ENCODE assay signal across 9 mouse cellular contexts in genomic region chr10:53580621-53581081, GRCm38 (mm10). TPM values are rescaled to one million over a fixed set of nuclear protein-coding genes. Genes with fewer than 3 reads are reported as not detected.
DNase-seq lines count a peak whose midpoint lies in the region; ATAC-seq lines count a peak whose summit lies in the region.
"Had no signal": no experiment of that assay in that cellular context is flagged by ENCODE, and none has a peak within 500 bp of the region (broad histone marks: within the 10 kb centered on the region; RNA-seq: fewer than 3 reads in every experiment).

No protein-coding gene starts in this region.

- peak overlapping the region; percentile 32 for H3K9ac ChIP-seq in lung, embryonic 15.5 days

- no peaks in the 10 kb centered on the region for H3K27me3 ChIP-seq in hindbrain, embryonic 10.5 days (ENCODE audit: insufficient read depth, poor library complexity, severe bottlenecking)
- no peaks in the 10 kb centered on the region for H3K27me3 ChIP-seq in lung, embryonic 15.5 days

- 13% methylated on average over 14 of the region's 14 CpGs for WGBS in hindbrain, embryonic 10.5 days
- 3% methylated on average over 14 of the region's 14 CpGs for WGBS in lung, embryonic 15.5 days

- ATAC-seq in lung, embryonic 15.5 days (ENCODE audit: borderline replicate concordance, extremely low read depth, low FRiP score, low TSS enrichment) = peak; percentile 94

- peak overlapping the region; percentile 69 for H3K27ac ChIP-seq in hindbrain, embryonic 10.5 days
- peak overlapping the region; percentile 27; the same call in 1 of the 2 replicates for H3K27ac ChIP-seq in lung, embryonic 15.5 days

- H3K4me1 ChIP-seq in hindbrain, embryonic 10.5 days (replicated peaks) = peaks cover 14% of the 10 kb centered on the region
- peaks cover 11% of the 10 kb centered on the region for H3K4me1 ChIP-seq in lung, embryonic 15.5 days

- H3K36me3 ChIP-seq in hindbrain, embryonic 10.5 days = no peaks in the 10 kb centered on the region
- H3K36me3 ChIP-seq in lung, embryonic 15.5 days = no peaks in the 10 kb centered on the region

- H3K4me3 ChIP-seq in hindbrain, embryonic 10.5 days = peak overlapping the region; percentile 48
- H3K4me3 ChIP-seq in lung, embryonic 15.5 days = peak overlapping the region; percentile 46
- H3K4me3 ChIP-seq: myocyte had no signal

- H3K4me2 ChIP-seq in lung, embryonic 15.5 days = peak overlapping the region; percentile 86

- H3K9me3 ChIP-seq in hindbrain, embryonic 10.5 days = no peaks in the 10 kb centered on the region
- H3K9me3 ChIP-seq in lung, embryonic 15.5 days = no peaks in the 10 kb centered on the region

- DNase-seq in ZHBTc4 (ENCODE audit: low read depth, low spot score) = peak; percentile 55
- DNase-seq in cerebellum, postnatal 14 days = peak; percentile 65 to 77
- DNase-seq in frontal cortex, postnatal 10 days (ENCODE audit: low spot score in 2 of 2) = peak; percentile 31 to 52
- peak; percentile 30 for DNase-seq in hindbrain, embryonic 10.5 days (ENCODE audit: low spot score)
- DNase-seq in layer of hippocampus, postnatal 10 days (ENCODE audit: low spot score in 2 of 2) = peak; percentile 71 to 76
- peak; percentile 52 for DNase-seq in ovary, postnatal 14 days (ENCODE audit: low spot score)
- no peak for DNase-seq in thymus, adult 18-20 months

RNA-seq across cellular contexts. Expression of gene Asf1a, which starts 15.9 kb away (rescaled TPM):
- 142 and 158 TPM in 2 replicates for polyA plus RNA-seq in hindbrain, embryonic 10.5 days (2016; fragmentation: Nextera tagmentation; extraction: Ambion mirVana)
- 10 to 100 TPM; 26.5 to 27.5 TPM for total RNA-seq in layer of hippocampus, postnatal 10 days (2021)
- polyA plus RNA-seq in lung, embryonic 15.5 days (2015; fragmentation: Nextera tagmentation; extraction: Ambion mirVana) = 122 and 128 TPM in 2 replicates

RNA-seq across cellular contexts. Expression of gene Mcm9, which starts 49.6 kb away (rescaled TPM):
- 11.5 and 12.7 TPM in 2 replicates for polyA plus RNA-seq in hindbrain, embryonic 10.5 days (2016; fragmentation: Nextera tagmentation; extraction: Ambion mirVana)
- 1 to 10 TPM; 6.1 to 8.0 TPM for total RNA-seq in layer of hippocampus, postnatal 10 days (2021)
- polyA plus RNA-seq in lung, embryonic 15.5 days (2015; fragmentation: Nextera tagmentation; extraction: Ambion mirVana) = 10.1 and 10.4 TPM in 2 replicates

Comparison
In these comparisons a context has a peak if more than half of its experiments do, and no peak if none do; other contexts are left out.
1. DNase-seq: peak in ZHBTc4 (single experiment), cerebellum, postnatal 14 days (2 of 2), frontal cortex, postnatal 10 days (2 of 2), hindbrain, embryonic 10.5 days (single experiment), layer of hippocampus, postnatal 10 days (2 of 2) and ovary, postnatal 14 days (single experiment); none in thymus, adult 18-20 months (0 of 2).